Mouse (Mus musculus): ENCODE data around the gene Ncf2.

The Ncf2 gene

DNA sequence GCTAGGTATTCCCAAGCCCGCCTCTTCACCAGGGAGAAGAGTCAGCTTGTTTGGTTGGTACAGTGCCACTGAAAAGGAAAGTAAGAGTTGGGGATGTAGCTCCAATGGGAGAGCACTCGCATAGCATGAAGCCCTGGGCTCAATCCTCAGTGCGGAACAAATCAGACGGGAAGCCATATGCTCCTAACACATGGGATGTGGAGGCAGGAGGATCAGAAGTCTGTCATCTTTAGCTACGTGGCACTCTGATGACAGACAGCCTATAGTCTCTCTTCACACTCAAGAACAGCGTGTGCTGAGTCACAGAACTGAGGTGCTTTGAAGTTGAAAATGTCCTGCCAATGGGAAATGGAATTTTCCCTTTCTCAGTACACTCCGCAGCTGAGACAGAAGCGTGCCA lies 31.0 kb downstream of the Ncf2 start:
- peak; percentile 92 for ATAC-seq (ENCODE audit: low TSS enrichment)

- ATAC-seq (ENCODE audit: low TSS enrichment) = no peak
Observed at GRCm38 (mm10) chr1:152831619-152832018, 31.6 kb downstream of the Ncf2 start.

DNA sequence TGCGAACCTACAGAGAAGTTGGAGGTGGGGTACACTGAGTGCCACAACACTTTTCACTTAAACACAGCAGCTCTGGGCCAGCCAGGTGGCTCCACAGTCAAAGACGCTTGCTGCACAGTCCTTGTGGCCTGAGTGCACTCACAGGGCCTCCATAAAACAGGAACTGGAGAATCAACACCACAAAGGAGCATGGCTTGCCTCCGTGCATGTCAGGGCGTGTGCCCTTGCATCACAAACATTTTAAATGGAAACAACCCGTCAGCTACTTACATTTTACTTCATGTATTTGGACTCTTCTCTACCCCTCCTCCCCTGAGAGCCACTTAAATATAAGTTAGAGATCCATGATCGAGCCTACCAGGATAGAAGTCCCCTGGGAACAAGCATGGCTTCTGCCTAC lies 32.3 kb downstream of the Ncf2 start:
- ATAC-seq (ENCODE audit: low TSS enrichment) = no peak

DNA sequence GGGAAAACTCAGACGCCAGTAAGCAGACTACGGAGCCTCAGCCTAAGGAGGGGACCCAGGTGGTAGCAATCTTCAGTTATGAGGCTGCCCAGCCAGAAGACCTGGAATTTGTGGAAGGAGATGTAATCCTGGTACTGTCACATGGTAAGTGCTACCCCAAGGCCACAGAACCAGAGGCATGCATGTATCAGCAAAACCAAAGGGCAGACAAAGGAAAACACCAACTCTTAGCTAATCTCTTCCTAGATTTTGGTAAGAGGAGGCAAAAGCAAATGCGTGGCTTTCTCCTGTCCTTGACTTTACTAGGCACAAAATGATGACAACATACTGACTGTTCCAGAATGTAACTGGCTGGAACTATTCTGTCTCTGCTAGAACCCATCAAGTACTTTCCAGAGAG lies 35.1 kb downstream of the Ncf2 start:
- ATAC-seq (ENCODE audit: low TSS enrichment) = no peak

DNA sequence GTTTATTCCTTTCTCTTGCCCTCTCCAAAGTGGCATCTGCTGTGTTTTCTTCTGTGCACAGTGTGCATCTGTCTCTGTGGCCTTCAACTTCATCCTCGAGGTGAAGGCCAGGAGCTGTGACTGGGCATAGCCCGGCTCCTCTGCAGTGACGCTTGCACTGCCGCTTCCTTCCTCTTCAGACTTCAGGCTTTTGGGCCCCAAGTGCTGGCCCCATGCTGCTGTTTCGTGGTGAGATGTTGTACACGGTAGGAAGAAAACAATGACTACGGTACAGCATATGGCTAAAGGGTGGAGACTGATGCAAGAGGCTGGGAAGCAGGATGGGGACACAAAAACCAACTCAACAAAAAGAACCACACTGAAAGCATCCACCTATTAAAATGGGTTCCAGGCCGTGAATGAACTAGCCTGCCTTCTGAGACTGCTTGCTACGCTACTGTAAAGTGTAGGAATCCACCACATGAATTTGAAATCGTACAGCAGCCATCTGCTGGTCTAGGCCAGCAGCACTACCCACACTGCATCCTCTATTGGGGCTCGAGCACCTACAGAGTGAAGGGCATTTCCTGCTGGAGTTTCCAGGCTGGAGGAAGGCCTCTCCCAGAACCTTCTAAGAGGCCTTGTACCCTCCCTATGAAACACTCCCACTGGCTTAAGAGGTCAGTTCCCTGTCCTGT lies 38.2 kb downstream of the Ncf2 start:
- ATAC-seq (ENCODE audit: low TSS enrichment) = peak; percentile 85

DNA sequence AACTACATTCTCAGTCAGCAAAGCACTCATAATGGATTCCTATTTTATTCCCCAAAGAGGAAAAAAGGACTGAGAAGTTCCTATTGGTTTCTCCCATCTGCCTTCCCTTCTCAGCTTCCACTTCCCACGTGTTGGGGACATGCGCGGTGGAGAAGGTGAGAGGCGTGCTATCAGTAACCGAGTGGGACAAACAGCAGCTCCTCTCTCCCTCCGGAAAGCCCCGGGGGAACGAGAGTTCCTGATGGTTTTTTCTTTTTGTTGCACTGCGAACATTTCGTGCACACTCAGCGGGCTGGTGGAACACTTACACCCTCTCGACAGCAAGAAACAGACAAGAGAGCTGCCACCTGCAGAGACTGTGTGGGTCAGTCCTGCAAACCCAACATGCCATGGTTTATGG lies 38.8 kb downstream of the Ncf2 start:
- ATAC-seq (ENCODE audit: low TSS enrichment) = peak; percentile 84

GRCm38 (mm10) chr1:152840343-152840742 lies 40.3 kb downstream of the Ncf2 start:
- no peak for ATAC-seq (ENCODE audit: low TSS enrichment)

GRCm38 (mm10) chr1:152841057-152841456 lies 41.1 kb downstream of the Ncf2 start:
- ATAC-seq (ENCODE audit: low TSS enrichment) = no peak

GRCm38 (mm10) chr1:152844634-152845033 lies 44.6 kb downstream of the Ncf2 start:
- ATAC-seq (ENCODE audit: low TSS enrichment) = no peak

- ATAC-seq (ENCODE audit: low TSS enrichment) = no peak
Observed at GRCm38 (mm10) chr1:152845211-152845730, 45.3 kb downstream of the Ncf2 start.

DNA sequence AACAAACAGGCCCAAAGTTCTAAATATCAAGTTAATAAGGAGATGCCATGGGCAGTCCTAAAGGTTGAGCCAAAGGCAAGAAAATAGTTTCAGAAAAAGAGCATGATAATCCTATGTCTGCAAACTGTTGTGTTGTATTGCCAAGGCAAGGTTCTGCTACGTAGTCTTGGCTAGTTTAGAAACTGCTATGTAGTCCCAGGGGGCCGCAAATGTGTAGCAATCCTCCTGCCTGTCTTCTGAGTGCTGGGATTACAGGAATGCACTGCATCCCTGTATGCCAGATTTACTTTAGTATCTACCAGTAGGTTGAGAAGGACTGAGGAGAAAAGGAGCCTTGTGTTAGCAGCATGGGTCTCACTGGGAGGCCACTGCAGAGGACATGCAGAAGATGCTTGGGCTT lies 46.9 kb downstream of the Ncf2 start:
- no peak for ATAC-seq (ENCODE audit: low TSS enrichment)

DNA sequence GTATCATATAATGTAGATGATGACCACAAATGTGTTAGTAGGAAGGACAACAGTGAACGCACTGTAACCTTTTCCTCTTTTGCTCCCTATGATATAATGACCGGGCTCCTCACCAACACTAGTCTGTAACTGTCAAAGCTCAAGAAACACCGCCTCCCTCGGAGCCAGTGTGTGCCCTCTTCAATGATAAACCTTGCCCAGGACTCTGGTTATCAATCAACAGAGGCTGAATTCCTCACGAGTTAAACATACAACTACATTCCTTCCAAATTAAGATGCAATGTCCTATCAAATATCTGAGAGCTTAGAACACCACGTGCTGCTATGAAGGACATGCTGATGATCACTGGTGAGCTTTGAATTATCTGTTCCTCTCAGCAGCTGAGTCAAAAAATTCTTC lies 69.9 kb downstream of the Ncf2 start:
- ATAC-seq (ENCODE audit: low TSS enrichment) = no peak

- no peak for ATAC-seq (ENCODE audit: low TSS enrichment)
Observed at GRCm38 (mm10) chr1:152871031-152871430, 71.0 kb downstream of the Ncf2 start.

Data from frontal cortex, adult (tissue).